In the genomic region with DNA sequence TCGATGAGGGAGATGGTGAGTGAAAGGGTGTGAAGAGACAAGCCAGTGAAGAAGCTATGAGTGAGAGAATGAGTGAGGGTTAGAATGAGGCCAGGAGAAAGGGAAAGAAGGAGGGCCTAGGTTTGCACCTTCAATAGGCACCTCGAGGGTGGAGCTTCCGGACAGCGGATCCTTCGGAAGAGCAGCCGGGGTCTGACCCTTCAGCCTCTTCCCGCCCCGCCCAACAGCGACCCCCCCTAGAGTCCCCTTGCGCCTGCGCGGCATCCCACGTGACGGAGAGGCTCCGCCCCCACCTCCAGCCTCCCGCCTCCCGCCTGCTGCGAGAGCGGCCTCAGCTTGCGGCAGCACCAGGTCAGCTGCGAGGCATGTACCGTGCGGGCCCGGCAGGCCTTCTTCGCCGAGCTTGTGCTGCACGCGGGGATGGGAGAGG, we compare ENCODE assay signal across 8 mouse cellular contexts. TPM values are rescaled to one million over a fixed set of nuclear protein-coding genes. Genes with fewer than 3 reads are reported as not detected.
A peak's percentile ranks its signal among the peaks of the same experiment; 100 is the strongest.
DNase-seq lines count a peak whose midpoint lies in the region; ATAC-seq lines count a peak whose summit lies in the region.

A gene (plus strand): TSS at position 275 of the 430 bp plus-strand sequence.

- H3K27ac ChIP-seq in hindbrain, embryonic 15.5 days (replicated peaks) = peak within 1 kb of the TSS; percentile 87

- peak within 1 kb of the TSS; percentile 81 for H3K4me2 ChIP-seq in hindbrain, embryonic 15.5 days

- H3K27me3 ChIP-seq in hindbrain, embryonic 15.5 days = no peaks in the 10 kb centered on the region

- H3K4me3 ChIP-seq in hindbrain, embryonic 15.5 days = peak within 1 kb of the TSS; percentile 80

- no peaks in the 10 kb centered on the region for H3K9me3 ChIP-seq in hindbrain, embryonic 15.5 days

- peak; percentile 93 for ATAC-seq in hindbrain, embryonic 15.5 days (ENCODE audit: low FRiP score, low read depth)

- peak within 1 kb of the TSS; percentile 96 for H3K9ac ChIP-seq in hindbrain, embryonic 15.5 days

- 1% methylated on average over 27 of the region's 28 CpGs for WGBS in hindbrain, embryonic 15.5 days

- DNase-seq in T-cell, adult 2 months (ENCODE audit: low spot score) = peak; percentile 79
- DNase-seq in cerebellum, postnatal 4 days (ENCODE audit: low spot score in 2 of 2) = peak; percentile 86 to 92
- peak; percentile 93 for DNase-seq in gastrocnemius, adult 18-20 months (ENCODE audit: low spot score)
- peak; percentile 91 to 93 for DNase-seq in layer of hippocampus, postnatal 36 days
- DNase-seq in lung, postnatal 25 days (ENCODE audit: low spot score) = peak; percentile 90
- DNase-seq in retina, embryonic 14.5 days (ENCODE audit: low spot score) = peak; percentile 94
- DNase-seq in thymus, postnatal 36 days = peak; percentile 95 to 97

- peaks cover 2% of the 10 kb centered on the region; the same call in 1 of the 2 replicates for H3K36me3 ChIP-seq in hindbrain, embryonic 15.5 days

- H3K4me1 ChIP-seq in hindbrain, embryonic 15.5 days (replicated peaks) = peaks cover 39% of the 10 kb centered on the region

RNA-seq across cellular contexts. Expression of the gene that starts here (rescaled TPM):
- 10 to 100 TPM; 21.8 to 23.4 TPM for total RNA-seq in gastrocnemius, adult 18-20 months (2021)
- 85.1 and 95.0 TPM in 2 replicates for polyA plus RNA-seq in hindbrain, embryonic 15.5 days (2015; fragmentation: Nextera tagmentation; extraction: Ambion mirVana)
- 100 to 1,000 TPM in 1 of 2 experiments, 10 to 100 TPM in 1; 86.2 to 109 TPM for total RNA-seq in layer of hippocampus, postnatal 36 days (2021)

Comparison
In these comparisons a context has a peak if more than half of its experiments do, and no peak if none do; other contexts are left out.
1. Peak in every context shown above with its lines: DNase-seq, ATAC-seq, H3K4me3 ChIP-seq and H3K27ac ChIP-seq.